Mouse (Mus musculus) C2C12 (cell line): ENCODE measurements around the gene Syn3. TPM values are rescaled to one million over a fixed set of nuclear protein-coding genes. Genes with fewer than 3 reads are reported as not detected.

Source experiments
- H3K27me3 ChIP-seq: one replicate; pipeline ENCODE4 v1.6.1; 2011; ENCODE audit not compliant: control insufficient read depth, insufficient read depth, insufficient read length
- H3K36me3 ChIP-seq: one replicate; pipeline ENCODE4 v1.6.1; 2011; ENCODE audit not compliant: control insufficient read depth, insufficient read depth
- H3K4me3 ChIP-seq: one replicate; pipeline ENCODE4 v1.5.1; 2011; ENCODE audit warnings: mild to moderate bottlenecking, control low read depth; ENCODE audit not compliant: poor library complexity, insufficient read depth, severe bottlenecking
- H3K79me2 ChIP-seq: one replicate; pipeline ENCODE4 v1.6.1; 2011; ENCODE audit not compliant: control insufficient read depth, insufficient read depth
- H3K79me3 ChIP-seq: one replicate; pipeline ENCODE4 v1.6.1; 2011; ENCODE audit warnings: low read depth, control low read depth
- H3ac ChIP-seq: one replicate; pipeline ENCODE3; 2011; ENCODE audit warnings: low read depth; ENCODE audit not compliant: control insufficient read depth, insufficient read length
- CEBPB ChIP-seq: IDR thresholded peaks from one replicate; pipeline ENCODE4 v1.6.1; 2011; ENCODE audit warnings: low read depth, mild to moderate bottlenecking, control low read depth, moderate library complexity
- CTCF ChIP-seq: IDR thresholded peaks from one replicate; pipeline ENCODE4 v1.5.1; 2011; ENCODE audit not compliant: control insufficient read depth, insufficient read depth, insufficient read length
- FOSL1 ChIP-seq: IDR thresholded peaks from one replicate; pipeline ENCODE4 v1.8.0; 2011; ENCODE audit warnings: mild to moderate bottlenecking, low read length; ENCODE audit not compliant: poor library complexity, insufficient read depth, severe bottlenecking
- MAX ChIP-seq: IDR thresholded peaks from one replicate; pipeline ENCODE4 v1.6.1; 2011; ENCODE audit warnings: mild to moderate bottlenecking, control low read depth
- MYOD1 ChIP-seq: IDR thresholded peaks from one replicate; pipeline ENCODE4 v1.6.1; 2011; ENCODE audit warnings: low read depth; ENCODE audit not compliant: control insufficient read depth, insufficient read length
- MYOG ChIP-seq: IDR thresholded peaks from one replicate; pipeline ENCODE4 v1.6.1; 2011; ENCODE audit not compliant: control insufficient read depth, insufficient read length; ENCODE audit errors: extremely low read depth
- USF1 ChIP-seq: IDR thresholded peaks from one replicate; pipeline ENCODE4 v1.6.1; 2011; ENCODE audit warnings: low read depth, mild to moderate bottlenecking, control low read depth, moderate library complexity
- polyA plus RNA-seq: library from polyadenylated mRNA; unstranded; fragments of >200 nt; fragmentation: generic; extraction: Trizol; gene quantifications from one replicate; pipeline ENCODE4 v1.2.1, GENCODE M21; 2012; ENCODE audit warnings: missing spikeins

The Syn3 gene
- polyA plus RNA-seq, 1 experiment, result 0.20 TPM

DNA sequence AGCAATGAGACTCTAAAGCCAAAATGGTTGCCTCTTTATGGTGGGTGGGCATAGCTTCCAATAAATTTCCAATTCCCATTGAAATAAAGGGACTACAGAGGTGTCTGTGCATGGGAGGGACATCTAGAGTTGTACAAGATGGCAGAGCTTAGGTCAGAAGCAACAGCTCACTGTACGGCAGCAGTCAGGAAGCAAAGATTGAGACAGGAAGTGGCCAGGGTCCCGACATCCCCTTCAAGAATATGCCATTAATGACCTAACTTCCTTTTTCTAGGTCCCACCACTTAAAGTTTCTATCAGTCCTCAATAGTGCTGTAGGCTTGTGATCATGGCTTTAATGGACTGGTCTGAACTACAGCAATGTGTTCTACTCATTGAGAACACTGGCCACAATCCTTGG, 330.6 kb downstream of the Syn3 start:
- H3ac ChIP-seq, result no peak overlapping the region
- TF ChIP-seq MYOG (no peak), CEBPB (no peak), FOSL1 (no peak), CTCF (no peak), MYOD1 (no peak), MAX (no peak), USF1 (no peak)
- H3K79me2 ChIP-seq, result no peaks in the 10 kb centered on the region
- H3K79me3 ChIP-seq, result no peaks in the 10 kb centered on the region
- no peak overlapping the region for H3K4me3 ChIP-seq
- H3K27me3 ChIP-seq, result no peaks in the 10 kb centered on the region
- H3K36me3 ChIP-seq, result no peaks in the 10 kb centered on the region

- H3K4me3 ChIP-seq, result no peak overlapping the region
- H3K27me3 ChIP-seq, result no peaks in the 10 kb centered on the region
- TF ChIP-seq MYOG (no peak), MYOD1 (no peak), CTCF (no peak), USF1 (no peak), MAX (no peak), CEBPB (no peak), FOSL1 (no peak)
- no peak overlapping the region for H3ac ChIP-seq
- no peaks in the 10 kb centered on the region for H3K79me2 ChIP-seq
- no peaks in the 10 kb centered on the region for H3K36me3 ChIP-seq
- no peaks in the 10 kb centered on the region for H3K79me3 ChIP-seq
Measured at GRCm38 (mm10) chr10:86166854-86167268, 331.8 kb downstream of the Syn3 start.

DNA sequence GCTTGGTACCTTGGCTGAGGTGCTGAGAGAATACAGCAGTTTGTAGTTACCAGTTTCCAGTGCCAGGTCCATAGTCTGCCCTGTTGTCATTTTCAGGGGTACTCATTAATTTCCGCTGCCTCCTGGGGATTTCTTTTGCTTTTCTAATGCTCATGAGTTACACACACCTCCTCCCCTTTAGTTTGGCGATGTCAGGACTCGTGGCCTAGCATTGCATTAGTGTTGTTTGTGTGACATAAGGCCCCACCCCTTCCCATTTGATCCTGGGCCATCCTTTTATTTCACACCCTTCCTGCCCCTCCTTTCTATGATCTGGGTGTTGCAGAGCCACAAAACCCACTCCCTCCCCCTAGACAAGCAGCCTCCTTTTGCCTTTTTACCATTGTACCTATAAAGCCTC, 334.6 kb downstream of the Syn3 start:
- Histone ChIP-seq H3K79me3 (no peaks in the 10 kb centered on the region), H3ac (no peak overlapping the region), H3K36me3 (no peaks in the 10 kb centered on the region), H3K27me3 (no peaks in the 10 kb centered on the region), H3K79me2 (no peaks in the 10 kb centered on the region), H3K4me3 (no peak overlapping the region)
- TF ChIP-seq CTCF (no peak), MYOD1 (no peak), MYOG (no peak)

DNA sequence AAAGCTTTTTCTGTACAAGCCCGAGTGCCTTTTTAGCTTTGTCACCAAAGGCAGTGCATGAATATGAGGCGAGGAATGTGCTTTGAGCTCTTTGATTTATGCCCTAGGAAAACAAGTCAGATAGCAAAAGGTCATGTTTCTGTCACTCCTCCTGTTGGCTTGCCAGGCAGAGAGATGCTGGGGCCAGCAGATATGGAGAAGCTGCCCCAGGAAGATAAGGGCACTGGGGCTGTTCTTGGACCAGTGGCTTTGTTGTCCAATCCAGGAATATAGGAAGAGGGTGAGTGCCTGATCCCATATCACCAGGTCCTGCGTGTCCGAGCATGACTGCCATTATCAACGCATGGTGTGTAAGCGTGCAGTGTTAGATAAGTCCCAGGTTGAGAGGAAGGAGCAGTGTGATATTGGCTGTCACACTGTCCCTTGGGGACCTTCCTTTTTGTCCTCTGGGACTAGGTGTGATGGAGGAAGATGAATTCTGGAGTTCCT, 336.9 kb downstream of the Syn3 start:
- Histone ChIP-seq H3K79me3 (no peaks in the 10 kb centered on the region), H3K4me3 (no peak overlapping the region), H3K79me2 (no peaks in the 10 kb centered on the region), H3K27me3 (no peaks in the 10 kb centered on the region), H3K36me3 (no peaks in the 10 kb centered on the region), H3ac (peak overlapping the region; percentile 2)
- TF ChIP-seq MAX, result no peak
- TF ChIP-seq MYOD1, result peak; percentile 31
- peak; percentile 75 for TF ChIP-seq FOSL1
- no peak for TF ChIP-seq MYOG
- no peak for TF ChIP-seq CEBPB
- TF ChIP-seq CTCF, result no peak
- TF ChIP-seq USF1, result no peak

GRCm38 (mm10) chr10:86158198-86158899, 340.3 kb downstream of the Syn3 start:
- Histone ChIP-seq H3K36me3 (no peaks in the 10 kb centered on the region), H3K27me3 (no peaks in the 10 kb centered on the region), H3K79me2 (no peaks in the 10 kb centered on the region), H3K79me3 (no peaks in the 10 kb centered on the region), H3ac (no peak overlapping the region), H3K4me3 (no peak overlapping the region)
- TF ChIP-seq CTCF (no peak), FOSL1 (no peak), USF1 (no peak), MAX (no peak)

- Histone ChIP-seq H3K79me2 (no peaks in the 10 kb centered on the region), H3K36me3 (no peaks in the 10 kb centered on the region), H3ac (no peak overlapping the region), H3K4me3 (no peak overlapping the region), H3K27me3 (no peaks in the 10 kb centered on the region), H3K79me3 (no peaks in the 10 kb centered on the region)
- no peak for TF ChIP-seq USF1
- TF ChIP-seq CEBPB, result no peak
- no peak for TF ChIP-seq FOSL1
- no peak for TF ChIP-seq MYOG
Measured at GRCm38 (mm10) chr10:86155344-86155743, 343.4 kb downstream of the Syn3 start.
